Mouse (Mus musculus) embryonic facial prominence, embryonic 15.5 days (tissue): ENCODE results near the gene Nsrp1. TPM values are rescaled to one million over a fixed set of nuclear protein-coding genes. Genes with fewer than 3 reads are reported as not detected.

Experiments
- ATAC-seq: fragments of 200-750 bp; cut with Nextera tagmentation; 2 replicates; pipeline ENCODE4 v1.8.0; 2017; ENCODE audit warnings: low read depth, moderate TSS enrichment; ENCODE audit not compliant: insufficient number of reproducible peaks, low FRiP score, low TSS enrichment
- H3K27ac ChIP-seq: fragments of 300-500 bp; sonication (generic); replicated peaks from 2 replicates; pipeline ENCODE4 v1.5.1; 2015; ENCODE audit warnings: mild to moderate bottlenecking, inconsistent platforms
- H3K27me3 ChIP-seq: fragments of 300-500 bp; sonication (generic); 2 replicates; pipeline ENCODE4 v1.6.1; 2015; ENCODE audit warnings: inconsistent platforms
- H3K36me3 ChIP-seq: fragments of 300-500 bp; sonication (generic); 2 replicates; pipeline ENCODE4 v1.6.1; 2015; ENCODE audit warnings: mild to moderate bottlenecking, inconsistent platforms
- H3K4me1 ChIP-seq: fragments of 300-500 bp; sonication (generic); 2 replicates; pipeline ENCODE4 v1.6.1; 2015; ENCODE audit warnings: inconsistent platforms
- H3K4me2 ChIP-seq: fragments of 300-500 bp; sonication (generic); replicated peaks from 2 replicates; pipeline ENCODE4 v1.6.1; 2015; ENCODE audit warnings: mild to moderate bottlenecking, inconsistent platforms
- H3K4me3 ChIP-seq: fragments of 300-500 bp; sonication (generic); replicated peaks from 2 replicates; pipeline ENCODE4 v1.5.1; 2015; ENCODE audit warnings: mild to moderate bottlenecking, inconsistent platforms
- H3K9ac ChIP-seq: fragments of 300-500 bp; sonication (generic); 2 replicates; pipeline ENCODE4 v1.6.1; 2015; ENCODE audit warnings: inconsistent platforms
- H3K9me3 ChIP-seq: fragments of 300-500 bp; sonication (generic); replicated peaks from 2 replicates; pipeline ENCODE4 v1.6.1; 2016; ENCODE audit warnings: inconsistent platforms
- WGBS: fragments of 180-500 bp; shearing (Covaris S2); methylation state at CpG from one replicate; pipeline ENCODE4 v1.1.7; 2015; 5-methylcytosine and 5-hydroxymethylcytosine counted together
- polyA plus RNA-seq: library from polyadenylated mRNA; unstranded; fragments of >200 nt; fragmentation: Nextera tagmentation; extraction: Ambion mirVana; gene quantifications from 2 replicates; pipeline ENCODE4 v1.2.1, GENCODE M21; 2015

Nsrp1 gene
- polyA plus RNA-seq, 1 experiment from 2014 or later = 81.2 TPM

GRCm38 (mm10) chr11:77041891-77042290 is 36.3 kb downstream of the Nsrp1 start:
- no peak overlapping the region for H3K4me3 ChIP-seq
- no peaks in the 10 kb centered on the region for H3K9me3 ChIP-seq
- no peak overlapping the region for H3K4me2 ChIP-seq
- WGBS = 73% methylated on average over 4 of the region's 4 CpGs
- H3K27me3 ChIP-seq = no peaks in the 10 kb centered on the region
- no peaks in the 10 kb centered on the region for H3K4me1 ChIP-seq
- H3K36me3 ChIP-seq = peaks cover 16% of the 10 kb centered on the region
- no peak overlapping the region for H3K9ac ChIP-seq
- ATAC-seq = no peak
- no peak overlapping the region for H3K27ac ChIP-seq

DNA sequence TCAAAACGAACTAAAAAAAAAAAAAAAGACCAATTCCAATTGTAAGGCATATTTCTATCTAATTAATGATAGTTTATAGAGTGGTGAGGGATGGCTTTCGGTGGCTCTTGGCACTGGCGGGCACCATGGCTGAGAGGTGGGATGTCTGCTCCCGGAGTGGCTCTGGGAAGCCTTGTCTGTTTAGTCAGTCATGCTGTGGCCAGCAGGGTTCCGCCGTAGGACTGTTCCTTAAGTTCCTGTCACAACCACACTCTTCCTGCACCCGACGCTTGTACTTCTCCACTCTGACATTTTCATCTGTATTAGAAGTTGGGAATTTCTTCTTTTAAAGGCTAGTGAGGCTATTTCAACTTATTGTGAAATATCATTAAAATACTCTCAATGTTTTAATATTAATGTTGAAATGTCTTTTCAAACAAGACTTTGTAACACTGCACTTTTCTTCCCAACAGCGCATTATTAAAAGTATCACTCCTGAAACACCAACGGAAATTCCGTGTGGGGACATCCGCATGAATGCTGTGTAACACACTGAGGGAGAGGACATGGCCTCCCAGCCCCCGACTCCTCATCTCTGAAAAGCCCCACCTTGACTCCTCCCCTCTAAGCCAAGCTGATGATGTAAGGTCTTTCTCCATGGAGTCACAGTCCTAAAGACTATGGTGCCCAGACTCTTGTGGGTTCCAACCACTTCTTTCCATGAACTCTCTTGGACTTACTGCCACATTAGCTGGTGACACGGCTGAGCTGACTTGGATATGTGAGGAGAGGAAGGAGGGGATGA is 46.9 kb downstream of the Nsrp1 start:
- Histone ChIP-seq H3K4me2 (no peak overlapping the region), H3K27me3 (no peaks in the 10 kb centered on the region), H3K9ac (no peak overlapping the region), H3K4me3 (no peak overlapping the region), H3K27ac (no peak overlapping the region), H3K4me1 (no peaks in the 10 kb centered on the region), H3K36me3 (no peaks in the 10 kb centered on the region), H3K9me3 (no peaks in the 10 kb centered on the region)
- WGBS = 76% methylated on average over 14 of the region's 14 CpGs
- ATAC-seq = no peak

DNA sequence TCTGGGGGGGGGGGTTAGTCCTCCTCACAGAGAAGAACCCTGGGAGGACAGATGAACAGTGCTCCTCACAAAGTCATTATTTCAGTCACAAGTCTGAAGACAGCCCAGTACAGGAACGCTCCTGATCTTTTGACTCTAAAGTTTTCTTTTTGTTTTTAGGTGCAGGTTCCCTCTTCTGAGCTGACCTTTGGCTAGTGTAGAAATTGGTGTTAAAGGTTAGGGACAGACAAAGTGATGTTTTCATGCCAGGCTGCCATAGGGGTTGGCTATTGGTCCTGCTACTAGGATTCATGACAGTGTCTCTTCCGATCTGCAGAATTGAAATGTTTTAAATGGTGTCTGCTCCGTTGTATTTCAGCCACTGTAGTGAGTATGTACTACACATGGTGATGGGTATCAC is 50.1 kb downstream of the Nsrp1 start:
- Histone ChIP-seq H3K9ac (no peak overlapping the region), H3K27ac (no peak overlapping the region), H3K9me3 (no peaks in the 10 kb centered on the region), H3K4me3 (no peak overlapping the region), H3K36me3 (no peaks in the 10 kb centered on the region), H3K27me3 (no peaks in the 10 kb centered on the region), H3K4me2 (no peak overlapping the region), H3K4me1 (no peaks in the 10 kb centered on the region)
- WGBS = 87% methylated on average over 3 of the region's 3 CpGs
- ATAC-seq = no peak

GRCm38 (mm10) chr11:77026559-77026958 is 51.7 kb downstream of the Nsrp1 start:
- no peak overlapping the region for H3K27ac ChIP-seq
- H3K4me1 ChIP-seq = no peaks in the 10 kb centered on the region
- H3K9ac ChIP-seq = no peak overlapping the region
- no peaks in the 10 kb centered on the region for H3K36me3 ChIP-seq
- H3K27me3 ChIP-seq = no peaks in the 10 kb centered on the region
- 73% methylated on average over 3 of the region's 3 CpGs for WGBS
- H3K4me3 ChIP-seq = no peak overlapping the region
- H3K9me3 ChIP-seq = no peaks in the 10 kb centered on the region
- no peak for ATAC-seq
- no peak overlapping the region for H3K4me2 ChIP-seq

GRCm38 (mm10) chr11:77021749-77022396 is 56.4 kb downstream of the Nsrp1 start:
- no peak for ATAC-seq
- Histone ChIP-seq H3K9ac (no peak overlapping the region), H3K4me1 (no peaks in the 10 kb centered on the region), H3K36me3 (no peaks in the 10 kb centered on the region), H3K9me3 (no peaks in the 10 kb centered on the region), H3K27ac (no peak overlapping the region), H3K27me3 (no peaks in the 10 kb centered on the region), H3K4me2 (no peak overlapping the region), H3K4me3 (no peak overlapping the region)
- WGBS = 81% methylated on average over 9 of the region's 9 CpGs

GRCm38 (mm10) chr11:77019539-77019938 is 58.7 kb downstream of the Nsrp1 start:
- Histone ChIP-seq H3K4me3 (no peak overlapping the region), H3K4me2 (no peak overlapping the region), H3K9ac (no peak overlapping the region), H3K4me1 (no peaks in the 10 kb centered on the region), H3K36me3 (no peaks in the 10 kb centered on the region), H3K27me3 (no peaks in the 10 kb centered on the region), H3K27ac (no peak overlapping the region), H3K9me3 (no peaks in the 10 kb centered on the region)
- ATAC-seq = no peak
- 75% methylated on average over 8 of the region's 8 CpGs for WGBS

GRCm38 (mm10) chr11:77018046-77018445 is 60.2 kb downstream of the Nsrp1 start:
- Histone ChIP-seq H3K9me3 (no peaks in the 10 kb centered on the region), H3K4me1 (no peaks in the 10 kb centered on the region), H3K4me2 (no peak overlapping the region), H3K4me3 (no peak overlapping the region), H3K36me3 (no peaks in the 10 kb centered on the region), H3K27me3 (no peaks in the 10 kb centered on the region), H3K27ac (no peak overlapping the region), H3K9ac (no peak overlapping the region)
- no peak for ATAC-seq
- WGBS = 83% methylated on average over 11 of the region's 11 CpGs

- no peak overlapping the region for H3K4me3 ChIP-seq
- peaks cover 8% of the 10 kb centered on the region; the same call in 1 of the 2 replicates for H3K4me1 ChIP-seq
- WGBS = 76% methylated on average over 10 of the region's 10 CpGs
- H3K27ac ChIP-seq = no peak overlapping the region
- no peaks in the 10 kb centered on the region for H3K9me3 ChIP-seq
- no peaks in the 10 kb centered on the region for H3K36me3 ChIP-seq
- no peak overlapping the region for H3K9ac ChIP-seq
- H3K4me2 ChIP-seq = no peak overlapping the region
- ATAC-seq = no peak
- H3K27me3 ChIP-seq = no peaks in the 10 kb centered on the region
Measured at GRCm38 (mm10) chr11:77010762-77011475, 67.3 kb downstream of the Nsrp1 start.

GRCm38 (mm10) chr11:77009069-77010025 is 68.9 kb downstream of the Nsrp1 start:
- no peak for ATAC-seq
- Histone ChIP-seq H3K27ac (no peak overlapping the region), H3K4me2 (no peak overlapping the region), H3K9ac (no peak overlapping the region), H3K36me3 (no peaks in the 10 kb centered on the region), H3K9me3 (no peaks in the 10 kb centered on the region), H3K4me3 (no peak overlapping the region), H3K4me1 (peaks cover 8% of the 10 kb centered on the region; the same call in 1 of the 2 replicates), H3K27me3 (no peaks in the 10 kb centered on the region)
- WGBS = 75% methylated on average over 16 of the region's 16 CpGs

GRCm38 (mm10) chr11:77006616-77007015 is 71.6 kb downstream of the Nsrp1 start:
- Histone ChIP-seq H3K27ac (no peak overlapping the region), H3K36me3 (no peaks in the 10 kb centered on the region), H3K9ac (no peak overlapping the region), H3K4me1 (peaks cover 14% of the 10 kb centered on the region), H3K27me3 (no peaks in the 10 kb centered on the region), H3K4me2 (no peak overlapping the region; the same call in 1 of the 2 replicates), H3K4me3 (no peak overlapping the region), H3K9me3 (no peaks in the 10 kb centered on the region)
- 27% methylated on average over 6 of the region's 6 CpGs for WGBS
- ATAC-seq = no peak
